Mouse (Mus musculus) bone marrow, adult 2 months (tissue): ENCODE results near the gene Sh3glb1. TPM values are rescaled to one million over a fixed set of nuclear protein-coding genes. Genes with fewer than 3 reads are reported as not detected.
A peak's percentile ranks its signal among the peaks of the same experiment; 100 is the strongest.

Experiments
- H3K27ac ChIP-seq: fragments of 200-500 bp; 2 replicates; pipeline ENCODE4 v1.5.1; 2012; ENCODE audit warnings: low read depth, mild to moderate bottlenecking, control low read depth, inconsistent platforms, low read length; ENCODE audit not compliant: control insufficient read depth, poor library complexity, insufficient read depth
- H3K4me1 ChIP-seq: fragments of 200-500 bp; 2 replicates; pipeline ENCODE4 v1.6.1; 2011; ENCODE audit warnings: low read length; ENCODE audit not compliant: control insufficient read depth, insufficient read depth
- H3K4me3 ChIP-seq: fragments of 200-500 bp; replicated peaks from 2 replicates; pipeline ENCODE3; 2011; ENCODE audit warnings: mild to moderate bottlenecking, low read depth, low read length, control low read depth; ENCODE audit not compliant: control insufficient read depth
- CTCF ChIP-seq: fragments of 200-500 bp; IDR thresholded peaks from 2 replicates; pipeline ENCODE4 v1.5.1; 2011; ENCODE audit warnings: low read length, control low read depth; ENCODE audit not compliant: control insufficient read depth, insufficient read depth
- POLR2A ChIP-seq: fragments of 200-500 bp; IDR thresholded peaks from 2 replicates; pipeline ENCODE4 v1.6.1; 2011; ENCODE audit warnings: low read depth, mild to moderate bottlenecking, control low read depth, low read length, borderline replicate concordance; ENCODE audit not compliant: control insufficient read depth
- WGBS: fragments of 180-500 bp; shearing (Covaris S2); methylation state at CpG from one replicate; pipeline ENCODE4 v1.1.7; 2018; 5-methylcytosine and 5-hydroxymethylcytosine counted together
- polyA plus RNA-seq: library from polyadenylated mRNA; stranded (reverse); fragments of >200 nt; gene quantifications from 2 replicates; pipeline ENCODE4 v1.2.4, GENCODE M21; 2011; ENCODE audit warnings: low replicate concordance; ENCODE audit not compliant: missing spikeins, insufficient read depth, insufficient read length

Sh3glb1 gene
- polyA plus RNA-seq, 1 experiment, result 118 TPM

GRCm38 (mm10) chr3:144717121-144717520, 3.0 kb downstream of the Sh3glb1 start:
- no peak for TF ChIP-seq CTCF
- TF ChIP-seq POLR2A, result no peak
- Histone ChIP-seq H3K4me3 (no peak overlapping the region), H3K27ac (no peak overlapping the region), H3K4me1 (peaks cover 4% of the 10 kb centered on the region; the same call in 1 of the 2 replicates)
- 65% methylated on average over 3 of the region's 3 CpGs for WGBS

GRCm38 (mm10) chr3:144715901-144716300, 4.2 kb downstream of the Sh3glb1 start:
- 0 out of 2 replicates have a peak overlapping the region, but pooled peaks have one; percentile 3 for H3K27ac ChIP-seq
- no peak for TF ChIP-seq CTCF
- TF ChIP-seq POLR2A, result no peak
- 19% methylated on average over 9 of the region's 9 CpGs for WGBS
- peaks cover 4% of the 10 kb centered on the region; the same call in 1 of the 2 replicates for H3K4me1 ChIP-seq
- H3K4me3 ChIP-seq, result no peak overlapping the region

GRCm38 (mm10) chr3:144715033-144715432, 5.1 kb downstream of the Sh3glb1 start:
- H3K4me3 ChIP-seq, result no peak overlapping the region
- no peak for TF ChIP-seq POLR2A
- TF ChIP-seq CTCF, result no peak
- peaks cover 2% of the 10 kb centered on the region; the same call in 1 of the 2 replicates for H3K4me1 ChIP-seq
- H3K27ac ChIP-seq, result no peak overlapping the region
- 81% methylated on average over 7 of the region's 7 CpGs for WGBS

GRCm38 (mm10) chr3:144714606-144715005, 5.5 kb downstream of the Sh3glb1 start:
- Histone ChIP-seq H3K4me1 (peaks cover 2% of the 10 kb centered on the region; the same call in 1 of the 2 replicates), H3K4me3 (no peak overlapping the region), H3K27ac (no peak overlapping the region)
- TF ChIP-seq POLR2A, result no peak
- TF ChIP-seq CTCF, result no peak
- 76% methylated on average over 8 of the region's 8 CpGs for WGBS

GRCm38 (mm10) chr3:144714126-144714525, 6.0 kb downstream of the Sh3glb1 start:
- TF ChIP-seq CTCF (no peak), POLR2A (no peak)
- no peak overlapping the region for H3K4me3 ChIP-seq
- peaks cover 2% of the 10 kb centered on the region; the same call in 1 of the 2 replicates for H3K4me1 ChIP-seq
- WGBS, result 84% methylated on average over 7 of the region's 7 CpGs
- no peak overlapping the region for H3K27ac ChIP-seq

- Histone ChIP-seq H3K4me3 (no peak overlapping the region), H3K4me1 (peaks cover 2% of the 10 kb centered on the region; the same call in 1 of the 2 replicates), H3K27ac (no peak overlapping the region)
- WGBS, result 76% methylated on average over 6 of the region's 6 CpGs
- TF ChIP-seq CTCF (no peak), POLR2A (no peak)
Measured at GRCm38 (mm10) chr3:144711607-144712206, 8.4 kb downstream of the Sh3glb1 start.

GRCm38 (mm10) chr3:144708612-144709011, 11.5 kb downstream of the Sh3glb1 start:
- Histone ChIP-seq H3K27ac (no peak overlapping the region), H3K4me1 (no peaks in the 10 kb centered on the region; the same call in 1 of the 2 replicates), H3K4me3 (no peak overlapping the region)
- WGBS, result 91% methylated on average over 5 of the region's 5 CpGs
- TF ChIP-seq CTCF, result no peak
- no peak for TF ChIP-seq POLR2A

- TF ChIP-seq CTCF, result no peak
- TF ChIP-seq POLR2A, result no peak
- Histone ChIP-seq H3K4me1 (peaks cover 3% of the 10 kb centered on the region; the same call in 1 of the 2 replicates), H3K4me3 (peak overlapping the region; percentile 43), H3K27ac (no peak overlapping the region)
- WGBS, result 11% methylated on average over 6 of the region's 6 CpGs
Measured at GRCm38 (mm10) chr3:144703959-144704358, 16.2 kb downstream of the Sh3glb1 start.
